Mouse (Mus musculus) cerebellum, adult (tissue): ENCODE results near the gene Fuca2.

Source experiments
- ATAC-seq: cut with Nextera tagmentation; 2 replicates; pipeline ENCODE4 v1.9.2; 2017; ENCODE audit warnings: mild to moderate bottlenecking, moderate library complexity, mixed read lengths; ENCODE audit not compliant: insufficient number of reproducible peaks, low FRiP score, low TSS enrichment

The Fuca2 gene

GRCm38 (mm10) chr10:13521857-13522256 is 22.5 kb downstream of the Fuca2 start:
- ATAC-seq, result no peak

DNA sequence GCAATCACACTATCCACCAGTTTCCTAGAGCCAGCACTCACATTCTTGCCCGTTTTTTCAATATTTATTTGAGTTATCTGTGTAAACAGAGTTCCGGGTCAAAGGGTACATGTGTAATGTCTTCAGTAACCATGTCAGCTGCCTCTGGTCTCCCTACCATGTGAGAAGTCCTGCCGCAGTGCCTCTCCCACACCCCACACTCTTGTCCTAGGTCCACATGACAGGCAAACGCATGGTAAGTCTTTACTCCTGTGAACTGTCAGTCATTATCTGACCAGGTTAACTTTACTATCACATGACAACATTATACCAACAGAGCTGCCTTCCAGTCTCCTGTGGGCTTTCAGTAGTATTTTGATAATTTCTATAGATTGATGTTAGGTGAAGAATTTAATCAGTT is 28.8 kb downstream of the Fuca2 start:
- no peak for ATAC-seq

DNA sequence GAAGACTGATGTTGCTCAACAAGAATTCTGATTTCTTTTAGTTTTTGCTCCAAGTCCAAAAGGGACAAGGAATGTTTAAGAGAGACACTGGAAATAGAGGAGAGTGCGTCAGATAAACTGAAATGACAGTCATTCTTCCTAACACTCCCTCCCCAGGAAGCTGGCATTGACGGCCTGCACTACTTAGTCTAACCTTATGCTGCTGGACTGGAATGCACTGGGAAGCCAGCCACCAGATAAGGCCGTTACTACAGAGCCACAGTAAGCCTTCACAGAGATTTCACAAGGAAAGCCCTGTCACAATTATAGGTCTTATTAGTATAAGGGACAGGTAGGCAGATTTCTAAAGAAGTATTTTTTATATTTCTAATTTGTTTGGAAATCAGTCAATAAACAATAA is 35.4 kb downstream of the Fuca2 start:
- no peak for ATAC-seq

- ATAC-seq, result no peak
Observed at GRCm38 (mm10) chr10:13536706-13537105, 37.4 kb downstream of the Fuca2 start.

GRCm38 (mm10) chr10:13539769-13540333 is 40.5 kb downstream of the Fuca2 start:
- ATAC-seq, result no peak

DNA sequence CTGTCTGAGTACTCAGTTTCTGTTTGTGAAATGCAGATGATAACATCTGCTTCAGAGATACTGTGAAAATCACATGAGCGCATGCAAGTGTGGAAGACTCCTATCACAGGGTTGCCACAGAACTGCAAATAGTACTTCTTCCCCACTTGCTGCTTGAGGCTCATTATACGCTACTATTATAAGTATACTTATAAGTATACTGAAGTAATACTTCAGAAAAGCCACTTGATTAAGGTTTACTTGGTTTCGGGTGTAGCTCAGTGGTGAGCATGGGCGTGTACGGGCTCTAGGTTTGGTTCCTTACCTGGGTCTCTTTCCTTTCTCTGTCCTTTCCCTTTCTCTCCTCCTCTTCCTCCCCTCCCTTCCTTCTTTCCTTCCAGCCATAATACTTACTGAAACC is 42.4 kb downstream of the Fuca2 start:
- ATAC-seq, result no peak

DNA sequence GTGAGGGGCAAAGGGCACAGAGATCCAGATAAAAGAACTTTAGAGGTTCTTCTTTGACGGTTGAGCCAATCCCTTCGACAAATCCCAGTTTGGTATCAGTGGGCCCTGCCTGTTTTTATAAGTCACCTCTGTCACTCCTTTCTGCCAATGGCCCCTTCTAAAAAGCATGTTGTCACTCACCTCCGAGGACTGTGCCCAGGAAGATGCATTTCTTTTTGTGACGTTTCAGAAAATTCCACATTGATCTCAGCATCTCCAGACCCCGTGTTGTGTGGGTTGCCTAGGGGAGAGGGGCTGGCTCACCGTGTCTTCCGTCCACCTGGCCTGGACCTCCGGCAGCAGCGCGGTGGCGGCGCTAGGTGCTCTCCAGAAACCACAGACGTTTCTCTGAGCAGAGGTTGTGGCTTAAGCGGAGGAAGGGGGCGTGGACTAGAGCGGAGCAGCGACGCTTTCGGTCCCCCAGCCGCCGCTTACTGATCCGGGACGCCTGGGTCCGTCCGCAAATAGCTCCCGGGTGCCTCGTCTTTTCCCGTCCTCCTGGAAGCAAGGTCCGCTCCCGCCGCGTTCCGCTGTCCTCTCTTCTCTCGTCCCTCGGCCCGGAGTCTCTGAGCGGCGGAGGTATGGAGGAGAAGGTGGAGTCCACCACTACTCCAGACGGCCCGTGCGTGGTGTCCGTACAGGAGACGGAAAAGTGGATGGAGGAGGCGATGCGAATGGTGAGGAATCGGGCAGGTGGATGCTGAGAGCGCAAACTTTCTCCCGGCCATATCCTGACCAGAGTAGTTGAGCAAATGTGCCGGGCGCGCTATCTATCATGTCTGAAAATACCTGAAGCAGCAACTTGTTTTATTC is 53.5 kb downstream of the Fuca2 start, which contains the start of the genes Adat2 and Pex3:
Gene Adat2, plus strand, starts transcription at position 249 of the 852 bp plus-strand sequence.
Gene Pex3, minus strand, starts transcription at position 497 of the 852 bp plus-strand sequence.
- peak; percentile 96 for ATAC-seq

- 0 out of 2 replicates have a peak, but pooled peaks have one; percentile 22 for ATAC-seq
Observed at GRCm38 (mm10) chr10:13553498-13553985, 54.2 kb downstream of the Fuca2 start.

DNA sequence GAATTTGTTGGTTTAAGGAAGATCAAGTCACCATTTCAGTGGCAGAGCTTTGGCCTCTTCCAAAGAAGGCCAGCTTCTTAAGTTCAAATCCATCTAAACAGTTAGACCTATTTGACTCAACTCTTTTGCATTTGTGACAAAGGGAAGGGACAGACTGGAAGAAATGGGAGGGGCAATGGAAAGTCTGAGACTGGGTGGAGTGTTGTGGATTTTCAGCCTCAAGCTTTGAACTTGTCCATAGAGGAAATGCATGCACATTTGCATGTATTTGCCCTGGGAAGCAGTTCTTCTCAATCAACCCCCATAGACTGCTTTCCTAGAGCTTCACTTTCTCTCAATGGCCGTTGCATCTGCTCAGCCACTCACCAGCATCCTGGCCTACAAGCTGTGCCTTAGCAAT is 55.0 kb downstream of the Fuca2 start:
- ATAC-seq, result no peak

DNA sequence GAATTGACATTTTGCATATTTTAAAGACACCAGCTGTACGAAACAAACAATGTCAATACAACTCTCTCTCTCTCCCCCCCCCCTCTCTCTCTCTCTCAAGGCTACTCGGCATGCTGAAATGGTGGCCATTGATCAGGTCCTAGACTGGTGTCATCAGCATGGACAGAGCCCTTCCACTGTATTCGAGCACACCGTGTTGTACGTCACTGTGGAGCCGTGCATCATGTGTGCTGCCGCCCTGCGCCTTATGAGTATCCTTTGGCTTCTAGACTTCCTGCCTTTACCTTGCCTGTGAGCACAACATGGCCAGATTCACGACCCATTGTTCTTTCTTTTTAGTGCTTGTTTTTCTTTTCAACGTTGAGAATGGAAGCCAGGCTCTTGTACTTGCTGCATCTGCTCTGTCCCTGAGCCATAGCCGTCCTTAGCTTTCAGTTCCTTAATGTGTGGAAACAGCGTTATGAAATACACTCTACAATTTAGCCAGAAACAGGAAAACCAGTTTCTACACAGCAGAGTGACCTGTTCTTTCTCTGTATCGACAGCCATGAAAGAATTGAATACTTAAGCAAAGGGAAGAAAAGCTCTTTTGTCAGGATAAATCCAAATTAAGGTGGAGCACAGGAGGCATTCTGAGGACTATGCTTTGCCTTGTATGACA is 60.8 kb downstream of the Fuca2 start:
- no peak for ATAC-seq

DNA sequence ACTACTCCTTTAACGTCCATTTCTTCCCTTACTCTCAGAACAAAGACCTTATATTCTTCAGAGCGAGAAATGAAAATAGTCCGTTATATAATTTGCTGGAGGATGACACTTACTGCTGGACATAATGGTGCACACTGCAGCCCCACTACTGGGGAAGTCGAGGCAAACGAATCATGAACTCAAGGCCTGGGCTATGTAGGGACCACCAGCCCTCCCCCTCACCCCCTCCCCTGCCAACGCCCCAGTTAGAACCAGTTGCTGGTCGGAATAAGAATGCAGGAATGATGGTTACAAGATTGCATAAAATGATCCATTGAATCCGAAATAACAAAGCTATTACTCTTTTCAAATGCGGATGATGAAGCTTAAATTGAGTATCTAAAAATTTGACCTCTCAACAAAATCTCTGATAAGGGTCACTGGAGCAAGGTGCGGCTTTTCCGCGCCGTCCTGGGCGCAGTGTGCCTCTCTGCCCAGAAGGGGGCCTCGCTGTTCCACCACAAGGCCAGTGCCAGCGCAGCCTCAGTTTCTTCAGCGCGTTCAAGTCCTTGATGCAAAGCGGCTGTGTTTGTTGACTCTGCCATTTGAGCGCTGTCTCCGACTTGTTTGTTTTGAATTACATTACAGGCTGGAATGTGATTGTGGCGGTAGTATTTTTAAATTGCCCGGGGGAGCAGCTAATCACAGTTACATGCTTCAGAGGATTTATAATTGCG is 65.2 kb downstream of the Fuca2 start:
- peak; percentile 52 for ATAC-seq

DNA sequence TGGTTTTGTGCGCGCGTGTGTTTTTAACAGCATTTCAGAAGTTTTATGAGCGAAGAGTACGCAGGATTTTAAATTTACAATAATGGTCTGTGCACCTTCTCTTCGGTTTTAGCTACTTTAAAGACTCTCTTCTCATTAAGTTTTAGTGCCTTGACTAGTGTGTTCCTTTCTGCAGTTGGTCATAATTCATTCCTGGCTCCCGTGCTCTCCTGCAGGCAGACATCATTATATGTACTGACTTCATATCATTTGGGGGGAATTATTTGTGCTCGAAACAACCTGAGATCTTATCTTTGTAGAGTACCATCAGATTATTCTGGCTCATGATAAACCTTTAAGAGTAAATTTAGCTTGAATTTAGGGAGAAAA is 65.7 kb downstream of the Fuca2 start:
- no peak for ATAC-seq

- ATAC-seq, result no peak
Observed at GRCm38 (mm10) chr10:13566393-13566792, 67.1 kb downstream of the Fuca2 start.
